Mouse (Mus musculus) CD8-positive naive resting alpha-beta T cell, adult 2 months (primary cell): ENCODE measurements around the gene Adam11.

Source experiments
- DNase-seq, 2 experiments: peaks; one replicate each; pipeline ENCODE4 v3.0.0; 2022; ENCODE audit warnings: low read depth in 2 of 2, low spot score in 2 of 2

The Adam11 gene

GRCm38 (mm10) chr11:102821231-102821630 is 60.0 kb downstream of the Adam11 start:
- peak in 1 of 2 experiments; percentile 11 for DNase-seq

GRCm38 (mm10) chr11:102826476-102826875 is 65.2 kb downstream of the Adam11 start:
- DNase-seq, result no peak

GRCm38 (mm10) chr11:102827097-102827496 is 65.9 kb downstream of the Adam11 start:
- no peak for DNase-seq
